In the genomic region with DNA sequence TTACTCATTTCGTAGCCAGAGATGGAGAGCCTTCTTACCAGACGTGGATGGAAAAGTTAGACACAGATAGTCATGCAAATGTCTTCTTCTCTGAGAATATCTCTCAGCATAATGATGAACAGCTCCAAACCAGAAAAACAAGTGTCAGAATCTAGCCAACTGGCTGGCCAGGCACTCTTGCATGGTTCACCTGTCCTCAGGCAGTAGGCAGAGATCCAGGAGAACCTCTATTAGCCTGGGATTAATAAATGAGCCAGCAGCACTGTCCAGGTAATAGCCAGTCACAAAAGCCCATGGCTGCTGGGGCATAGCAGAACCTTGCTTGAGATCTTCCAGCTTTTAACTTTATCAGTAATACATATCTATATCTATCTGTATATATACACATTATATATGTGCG, we compare ENCODE assay signal across 20 mouse cellular contexts. TPM values are rescaled to one million over a fixed set of nuclear protein-coding genes. Genes with fewer than 3 reads are reported as not detected.
DNase-seq lines count a peak whose midpoint lies in the region; ATAC-seq and TF ChIP-seq lines count a peak whose summit lies in the region.
"Had no signal": no experiment of that assay in that cellular context is flagged by ENCODE, and none has a peak within 500 bp of the region (broad histone marks: within the 10 kb centered on the region; RNA-seq: fewer than 3 reads in every experiment).

No protein-coding gene starts in this region.

- H3K9me3 ChIP-seq in kidney, embryonic 16.5 days (ENCODE audit: low read length), result no peaks in the 10 kb centered on the region
- H3K9me3 ChIP-seq: forebrain, embryonic 10.5 days; forebrain, embryonic 13.5 days; heart, embryonic 12.5 days; heart, embryonic 15.5 days; hindbrain, embryonic 10.5 days; hindbrain, embryonic 13.5 days had no signal

- intact Hi-C loops in left cerebral cortex, adult 2 months (cut with DNase I), result no loop called here

- H3K27ac ChIP-seq in kidney, embryonic 16.5 days (ENCODE audit: low read length), result no peak overlapping the region
- H3K27ac ChIP-seq in left cerebral cortex, adult 2 months, result 0 out of 2 replicates have a peak overlapping the region, but pooled peaks have one; percentile 28
- H3K27ac ChIP-seq: forebrain, embryonic 10.5 days; forebrain, embryonic 13.5 days; heart, embryonic 15.5 days; hindbrain, embryonic 10.5 days had no signal

- H3K36me3 ChIP-seq in kidney, embryonic 16.5 days (ENCODE audit: insufficient read depth, low read length), result no peaks in the 10 kb centered on the region
- H3K36me3 ChIP-seq: forebrain, embryonic 10.5 days; heart, embryonic 12.5 days; heart, embryonic 15.5 days; hindbrain, embryonic 10.5 days; hindbrain, embryonic 13.5 days had no signal

- no peak for TF ChIP-seq CTCF in left cerebral cortex, adult 2 months (IDR thresholded peaks at IDR 0.05)

- 89% methylated on average over 3 of the region's 3 CpGs for WGBS in kidney, embryonic 16.5 days

- no peaks in the 10 kb centered on the region for H3K4me1 ChIP-seq in kidney, embryonic 16.5 days (ENCODE audit: insufficient read depth, low read length)

- H3K4me3 ChIP-seq in kidney, embryonic 16.5 days (ENCODE audit: low read length), result no peak overlapping the region
- no peak overlapping the region for H3K4me3 ChIP-seq in left cerebral cortex, adult 2 months
- H3K4me3 ChIP-seq: forebrain, embryonic 10.5 days; forebrain, embryonic 13.5 days; heart, embryonic 12.5 days; heart, embryonic 15.5 days; hindbrain, embryonic 10.5 days; hindbrain, embryonic 13.5 days had no signal

- no peak overlapping the region for H3K9ac ChIP-seq in kidney, embryonic 16.5 days (replicated peaks; ENCODE audit: low read length)
- H3K9ac ChIP-seq: forebrain, embryonic 13.5 days; heart, embryonic 12.5 days; heart, embryonic 15.5 days; hindbrain, embryonic 13.5 days had no signal

- H3K27me3 ChIP-seq in kidney, embryonic 16.5 days (ENCODE audit: insufficient read depth, low read length), result no peaks in the 10 kb centered on the region
- H3K27me3 ChIP-seq: forebrain, embryonic 13.5 days; heart, embryonic 12.5 days; heart, embryonic 15.5 days; hindbrain, embryonic 13.5 days had no signal

- ATAC-seq in kidney, embryonic 16.5 days (ENCODE audit: low FRiP score, low TSS enrichment), result no peak
- ATAC-seq: activated CD4-positive, CD25-positive, alpha-beta regulatory T cell, adult 4 months; forebrain, embryonic 13.5 days; forebrain, embryonic 16.5 days; hindbrain, embryonic 16.5 days had no signal

- DNase-seq in cerebellum, postnatal 10 days, result peak; percentile 55 to 60
- DNase-seq in cerebellum, adult 11-12 months, result no peak
- DNase-seq in kidney, adult 11 months, result peak; percentile 35
- DNase-seq in kidney, postnatal 25 days, result peak; percentile 45 to 48
- DNase-seq in kidney, postnatal 10 days, result no peak
- no peak for DNase-seq in left cerebral cortex, adult 2 months (ENCODE audit: extremely low spot score in 1 of 2, low spot score in 2 of 2)
- no peak for DNase-seq in left cerebral cortex, adult 18-20 months (ENCODE audit: low spot score in 2 of 2)
- DNase-seq: cerebellum, adult 9-11 months; gastrocnemius, postnatal 36 days; heart, postnatal 36 days had no signal

- H3K4me2 ChIP-seq in kidney, embryonic 16.5 days (replicated peaks; ENCODE audit: low read depth, low read length), result no peak overlapping the region
- H3K4me2 ChIP-seq: forebrain, embryonic 13.5 days; heart, embryonic 12.5 days; heart, embryonic 15.5 days; hindbrain, embryonic 13.5 days had no signal

RNA-seq across cellular contexts. Expression of a gene that starts 12.6 kb away (rescaled TPM):
- polyA plus RNA-seq in kidney, embryonic 16.5 days (2015; fragmentation: Nextera tagmentation; extraction: Ambion mirVana), result 9.7 and 10.5 TPM in 2 replicates
- 10 to 100 TPM; 41.6 to 50.4 TPM for total RNA-seq in left cerebral cortex, adult 2 months (2021)
- total RNA-seq in left cerebral cortex, adult 18-20 months (2021), result 10 to 100 TPM; 47.4 to 54.1 TPM

Comparison
In these comparisons a context has a peak if more than half of its experiments do, and no peak if none do; other contexts are left out.
1. DNase-seq: peak in cerebellum, postnatal 10 days (2 of 2), kidney, adult 11 months (single experiment) and kidney, postnatal 25 days (2 of 2); none in cerebellum, adult 11-12 months (single experiment), kidney, postnatal 10 days (single experiment), left cerebral cortex, adult 2 months (0 of 2) and left cerebral cortex, adult 18-20 months (0 of 2).